7 mouse cellular contexts compared by ENCODE assay signal in the genomic region with DNA sequence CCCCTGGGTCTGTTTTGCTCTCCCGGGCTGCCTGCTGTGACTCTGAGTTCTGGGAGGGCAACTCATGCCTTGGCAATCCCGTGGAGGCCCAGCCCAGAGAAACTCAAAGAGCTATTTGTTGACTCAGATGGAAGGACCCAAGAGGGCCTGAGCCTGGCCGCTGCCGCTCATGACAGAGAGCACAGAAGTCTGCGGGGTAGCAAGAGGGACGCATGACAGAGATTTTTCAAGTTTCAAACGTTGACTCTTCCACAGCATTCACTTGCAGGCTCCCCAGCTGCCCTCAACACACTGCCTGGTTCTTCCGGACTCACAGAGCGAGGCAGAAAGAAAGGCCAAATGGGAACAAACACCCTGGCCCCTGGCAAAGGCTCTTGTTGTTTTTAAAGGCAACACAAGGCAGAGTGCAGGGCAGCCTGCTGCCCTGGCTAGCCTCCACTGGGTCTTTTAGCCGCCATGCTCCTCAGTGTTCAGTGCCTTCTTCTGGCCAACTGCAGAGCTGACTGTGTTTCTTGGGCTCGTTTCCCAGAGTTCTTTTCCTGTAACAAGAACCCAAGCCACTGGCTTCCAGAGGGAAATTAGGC.
DNase-seq lines count a peak whose midpoint lies in the region; ATAC-seq and TF ChIP-seq lines count a peak whose summit lies in the region.

No protein-coding gene starts in this region.

- intact Hi-C loops in left cerebral cortex, adult 2 months (cut with DNase I): no loop called here

- no peak overlapping the region for H3K4me3 ChIP-seq in embryonic facial prominence, embryonic 15.5 days (replicated peaks)
- H3K4me3 ChIP-seq in hindbrain, embryonic 14.5 days (replicated peaks; ENCODE audit: low read length): no peak overlapping the region
- no peak overlapping the region for H3K4me3 ChIP-seq in left cerebral cortex, adult 2 months

- 21% methylated on average over 11 of the region's 11 CpGs for WGBS in embryonic facial prominence, embryonic 15.5 days
- WGBS in hindbrain, embryonic 14.5 days: 23% methylated on average over 11 of the region's 11 CpGs

- TF ChIP-seq CTCF in left cerebral cortex, adult 2 months (IDR thresholded peaks at IDR 0.05): no peak; the same call in 1 of the 2 replicates

- ATAC-seq in embryonic facial prominence, embryonic 15.5 days (ENCODE audit: insufficient number of reproducible peaks, low FRiP score, low TSS enrichment, low read depth): no peak
- ATAC-seq in hindbrain, embryonic 14.5 days (ENCODE audit: low FRiP score): peak; percentile 59; the same call in 1 of the 2 replicates
- ATAC-seq in CD4-positive, CD25-positive, alpha-beta regulatory T cell, adult 4 months: no peak

- H3K27ac ChIP-seq in embryonic facial prominence, embryonic 15.5 days (replicated peaks): peak overlapping the region; percentile 75
- H3K27ac ChIP-seq in hindbrain, embryonic 14.5 days: no peak overlapping the region
- peak overlapping the region; percentile 53; the same call in 1 of the 2 replicates for H3K27ac ChIP-seq in left cerebral cortex, adult 2 months

- no peaks in the 10 kb centered on the region for H3K27me3 ChIP-seq in embryonic facial prominence, embryonic 15.5 days
- no peaks in the 10 kb centered on the region for H3K27me3 ChIP-seq in hindbrain, embryonic 14.5 days (ENCODE audit: control insufficient read depth, insufficient read depth, low read length)

- peak; percentile 9 for DNase-seq in urinary bladder, postnatal 14 days (ENCODE audit: low spot score)
- DNase-seq in urinary bladder, postnatal 25 days (ENCODE audit: low spot score): no peak
- no peak for DNase-seq in hindbrain, embryonic 14.5 days (ENCODE audit: low spot score)
- DNase-seq in left cerebral cortex, adult 2 months (ENCODE audit: extremely low spot score in 1 of 2, low spot score in 2 of 2): peak; percentile 21 to 38
- peak; percentile 19 to 28 for DNase-seq in right cerebral cortex, postnatal 36 days (ENCODE audit: low spot score in 2 of 2)

- no peaks in the 10 kb centered on the region for H3K36me3 ChIP-seq in embryonic facial prominence, embryonic 15.5 days
- H3K36me3 ChIP-seq in hindbrain, embryonic 14.5 days (replicated peaks; ENCODE audit: control insufficient read depth, insufficient read depth): no peaks in the 10 kb centered on the region

- peaks cover 19% of the 10 kb centered on the region for H3K4me1 ChIP-seq in embryonic facial prominence, embryonic 15.5 days
- H3K4me1 ChIP-seq in hindbrain, embryonic 14.5 days (replicated peaks; ENCODE audit: control insufficient read depth, insufficient read depth, low read length): 0 out of 2 replicates have a peak, but pooled peaks cover 16% of the 10 kb centered on the region

- no peak overlapping the region for H3K4me2 ChIP-seq in embryonic facial prominence, embryonic 15.5 days (replicated peaks)
- no peak overlapping the region for H3K4me2 ChIP-seq in hindbrain, embryonic 14.5 days (replicated peaks)

- H3K9ac ChIP-seq in embryonic facial prominence, embryonic 15.5 days: no peak overlapping the region
- no peak overlapping the region for H3K9ac ChIP-seq in hindbrain, embryonic 14.5 days

- H3K9me3 ChIP-seq in embryonic facial prominence, embryonic 15.5 days (replicated peaks): no peaks in the 10 kb centered on the region
- H3K9me3 ChIP-seq in hindbrain, embryonic 14.5 days (ENCODE audit: control insufficient read depth, low read length): no peaks in the 10 kb centered on the region

Comparison
In these comparisons a context has a peak if more than half of its experiments do, and no peak if none do; other contexts are left out.
1. DNase-seq: peak in urinary bladder, postnatal 14 days (single experiment), left cerebral cortex, adult 2 months (2 of 2) and right cerebral cortex, postnatal 36 days (2 of 2); none in urinary bladder, postnatal 25 days (single experiment) and hindbrain, embryonic 14.5 days (single experiment).